Mouse (Mus musculus) liver, adult 2 months (tissue): ENCODE data around the gene Nr1h3.

ENCODE experiments used
- CTCF ChIP-seq: fragments of 200-500 bp; IDR thresholded peaks from 2 replicates; pipeline ENCODE4 v1.5.1; 2011; ENCODE audit warnings: low read depth, low read length, control low read depth
- POLR2A ChIP-seq: fragments of 200-500 bp; IDR thresholded peaks from 2 replicates; pipeline ENCODE4 v1.6.1; 2011; ENCODE audit warnings: low read length, control low read depth; ENCODE audit not compliant: insufficient read depth; ENCODE audit errors: extremely low read depth

GRCm38 (mm10) chr2:91190501-91190900 lies 12.1 kb downstream of the Nr1h3 start:
- TF ChIP-seq POLR2A = no peak
- no peak for TF ChIP-seq CTCF
